Mouse (Mus musculus): ENCODE measurements around the gene Thbs2.

DNA sequence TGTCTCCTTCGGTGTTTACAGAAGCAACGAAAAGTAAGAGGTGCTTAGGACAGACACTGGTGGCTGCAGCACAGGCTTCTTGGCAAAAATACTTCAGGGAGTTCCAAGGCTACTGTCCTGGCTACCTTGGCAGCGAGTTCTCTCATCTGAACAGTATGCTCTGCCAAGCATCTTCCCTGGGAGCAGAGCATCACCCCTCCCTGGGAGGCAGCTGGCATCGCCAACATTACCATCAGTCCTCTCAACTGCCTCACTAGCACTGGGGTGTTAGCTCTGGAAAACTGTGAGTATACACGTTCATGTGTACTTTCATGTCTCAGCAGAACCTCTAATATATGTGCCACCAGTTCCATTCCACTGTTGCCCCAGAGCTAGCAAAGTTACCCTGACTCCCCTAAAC is 30.7 kb downstream of the Thbs2 start:
- no peak for TF ChIP-seq CTCF (IDR thresholded peaks at IDR 0.05; ENCODE audit: control insufficient read depth, insufficient read depth, insufficient replicate concordance, low read depth, low read length)
- no peak for TF ChIP-seq POLR2A (IDR thresholded peaks at IDR 0.05; ENCODE audit: control insufficient read depth, low read depth, low read length)

Data from testis, adult 2 months (tissue).